Mouse (Mus musculus) left cerebral cortex, adult 2 months (tissue): ENCODE measurements around the gene Plppr3. TPM values are rescaled to one million over a fixed set of nuclear protein-coding genes. Genes with fewer than 3 reads are reported as not detected.
A peak's percentile ranks its signal among the peaks of the same experiment; 100 is the strongest.

Experiments
- DNase-seq, 2 experiments: peaks; one replicate each; pipeline ENCODE4 v3.0.0; 2021 to 2022; ENCODE audit warnings: low spot score in 2 of 2, mixed read lengths in 1 of 2; ENCODE audit errors: extremely low spot score in 1 of 2
- H3K27ac ChIP-seq: fragments of 200-600 bp; 2 replicates; pipeline ENCODE4 v1.8.1; 2022
- H3K4me3 ChIP-seq: fragments of 200-600 bp; 2 replicates; pipeline ENCODE4 v1.8.1; 2022
- CTCF ChIP-seq: fragments of 200-600 bp; IDR thresholded peaks from 2 replicates; pipeline ENCODE4 v1.8.1; 2022; ENCODE audit warnings: antibody characterized with exemption, mild to moderate bottlenecking, moderate library complexity
- intact Hi-C: fragments of 180-260 bp; cut with DNase I; formaldehyde crosslinking; loops from one replicate; pipeline ENCODE4 v1.15.1; 2025
- total RNA-seq, 2 experiments: library from RNA; stranded (reverse); gene quantifications; 2 replicates each; pipeline ENCODE4 v1.2.3; 2021

The Plppr3 gene
- total RNA-seq, 2 experiments from 2014 or later: 51.8 to 63.0 TPM

DNA sequence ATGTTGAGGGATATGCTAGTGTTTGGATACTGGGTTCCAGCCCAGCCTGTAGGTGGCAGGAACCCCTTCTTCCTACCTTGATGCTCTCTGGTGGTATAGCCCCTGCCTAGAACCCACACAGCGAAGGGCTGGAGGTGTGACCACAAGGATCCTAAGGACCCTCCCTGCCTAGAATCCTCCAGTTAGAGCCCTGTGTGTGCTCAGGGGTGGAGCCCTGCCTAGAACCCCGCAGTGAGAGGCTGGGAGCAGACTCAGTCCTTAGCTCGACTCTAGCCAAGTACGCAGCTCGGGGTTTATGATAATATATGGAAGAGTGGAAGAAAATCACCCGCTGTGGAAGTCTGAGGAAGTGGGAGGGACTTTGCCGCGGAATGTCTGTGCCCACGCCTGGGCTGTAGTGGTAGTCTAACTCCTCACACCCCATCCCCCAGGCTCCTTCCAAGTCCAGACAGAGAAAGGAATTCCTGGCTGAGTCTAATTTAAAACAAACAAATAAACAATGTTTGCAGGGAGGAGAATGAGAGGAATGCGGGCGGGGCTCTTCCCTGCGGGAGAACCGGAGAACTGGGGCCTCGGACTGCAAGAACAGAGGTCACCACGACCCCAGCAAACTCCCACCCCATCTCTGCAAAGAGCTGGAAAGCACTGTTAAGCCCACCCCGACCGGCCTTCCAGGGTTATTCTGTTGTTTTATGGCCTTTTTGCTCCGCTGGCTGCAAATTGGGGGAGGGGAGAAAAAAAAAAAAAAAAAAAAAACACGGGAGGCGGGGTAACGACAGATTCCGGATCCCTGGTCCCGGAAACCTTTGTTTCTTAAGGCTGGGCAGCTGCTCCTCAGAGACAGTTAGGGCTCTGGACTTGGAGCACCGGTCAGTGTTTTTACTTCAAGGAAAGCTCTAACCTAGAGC, 33.5 kb downstream of the Plppr3 start:
- intact Hi-C loops: no loop called here
- H3K4me3 ChIP-seq: peak overlapping the region; percentile 53
- peak; percentile 6 for TF ChIP-seq CTCF
- peak; percentile 63 to 66 for DNase-seq
- H3K27ac ChIP-seq: peak overlapping the region; percentile 69

DNA sequence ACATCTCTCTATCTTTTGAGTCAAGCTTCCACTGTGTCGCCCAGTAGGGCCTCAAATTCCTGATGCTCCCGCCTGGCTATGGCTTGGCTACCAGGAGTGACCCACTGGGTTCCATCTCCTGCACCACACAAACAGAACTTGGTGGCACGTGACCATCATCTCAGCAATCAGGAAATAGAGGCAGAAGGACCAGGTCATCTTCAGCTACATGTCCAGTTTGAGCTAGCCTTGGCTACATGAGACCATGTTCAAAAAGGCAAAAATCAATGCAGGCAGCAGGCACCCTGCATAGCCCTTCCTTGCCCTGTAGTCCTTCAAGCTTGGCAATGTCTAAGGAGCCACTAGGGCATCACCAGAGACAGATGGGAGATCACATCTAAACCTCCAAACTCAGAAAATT, 34.3 kb downstream of the Plppr3 start:
- intact Hi-C loops: no loop called here
- no peak for TF ChIP-seq CTCF
- Histone ChIP-seq H3K4me3 (no peak overlapping the region), H3K27ac (peak overlapping the region; percentile 69)
- DNase-seq: no peak

DNA sequence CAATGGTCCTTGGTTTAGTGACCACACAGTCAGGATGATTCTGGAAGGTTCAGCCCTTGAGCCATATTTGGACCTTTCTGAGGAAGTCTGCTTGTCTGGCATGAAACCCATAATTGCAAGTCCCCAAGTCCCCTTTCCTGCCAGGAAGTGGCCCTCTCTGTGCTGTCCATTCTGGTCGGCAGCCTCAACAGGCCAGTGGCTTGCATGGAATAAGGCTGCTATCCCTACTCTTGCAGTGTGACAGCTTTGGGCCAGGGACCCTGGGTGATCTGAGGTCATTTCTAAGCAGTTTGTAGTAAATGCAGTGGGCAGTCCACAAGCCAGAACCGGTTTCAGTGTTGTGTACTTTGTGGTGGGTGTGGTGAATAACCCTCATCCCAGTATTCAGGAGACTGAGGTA, 36.3 kb downstream of the Plppr3 start:
- Histone ChIP-seq H3K27ac (no peak overlapping the region), H3K4me3 (no peak overlapping the region)
- DNase-seq: no peak
- TF ChIP-seq CTCF: no peak
- intact Hi-C loops: no loop called here

DNA sequence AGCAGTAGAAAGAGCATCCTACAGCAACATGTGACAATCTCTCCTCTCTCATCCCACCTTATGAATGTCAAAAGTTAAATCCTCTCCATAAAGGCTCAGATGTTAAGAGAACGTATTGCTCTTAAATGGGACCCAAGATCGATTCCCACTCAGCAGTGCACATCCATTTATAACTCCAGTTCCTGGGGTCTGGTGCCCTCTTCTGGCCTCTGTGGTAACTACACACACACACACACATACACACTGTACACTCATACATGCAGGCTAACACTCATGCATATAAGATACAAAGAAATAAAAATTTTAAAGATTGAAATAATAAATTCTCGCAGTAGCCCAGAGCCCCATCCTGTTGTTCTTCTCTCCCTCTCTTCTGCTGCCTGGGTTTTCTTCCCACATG, 37.5 kb downstream of the Plppr3 start:
- no peak for DNase-seq
- H3K27ac ChIP-seq: no peak overlapping the region
- H3K4me3 ChIP-seq: no peak overlapping the region
- intact Hi-C loops: no loop called here
- TF ChIP-seq CTCF: peak; percentile 24

DNA sequence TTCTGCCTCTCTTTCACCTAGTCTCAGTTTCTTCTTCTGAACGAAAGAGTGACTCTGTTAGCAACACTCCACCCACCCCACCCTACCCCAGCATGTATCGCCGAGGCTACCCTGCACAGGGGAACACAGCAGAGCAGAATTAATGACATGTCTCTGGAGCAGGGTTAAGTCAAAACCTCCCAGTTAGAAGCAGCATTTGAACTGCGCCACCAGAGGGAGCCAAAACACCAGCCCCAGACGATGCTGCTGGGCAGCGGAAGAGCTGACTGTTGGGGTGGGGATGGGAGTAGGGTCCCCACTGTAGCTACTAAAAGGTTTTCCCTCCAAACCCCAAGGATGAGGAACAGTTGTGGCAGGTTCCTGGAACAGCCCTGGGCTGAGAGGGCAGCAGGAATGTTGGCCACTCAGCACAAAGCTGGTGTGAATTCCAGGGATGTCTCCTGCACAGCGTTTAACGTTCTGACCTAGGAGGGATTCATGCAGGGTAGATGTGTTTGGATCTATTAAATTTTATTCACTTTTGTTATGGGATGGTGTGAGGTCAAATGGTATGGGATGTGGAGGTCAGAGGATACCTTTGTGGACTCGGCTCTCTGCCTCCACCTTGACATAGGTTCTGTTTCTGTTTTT, 39.5 kb downstream of the Plppr3 start:
- peak; percentile 85 for TF ChIP-seq CTCF
- no peak overlapping the region for H3K4me3 ChIP-seq
- intact Hi-C loops: loop anchor here (1.0 to 5.0 kb wide), 3 partner anchors 47 to 124 kb away; no protein-coding TSS in a partner anchor
- DNase-seq: peak; percentile 71 to 80
- H3K27ac ChIP-seq: no peak overlapping the region

DNA sequence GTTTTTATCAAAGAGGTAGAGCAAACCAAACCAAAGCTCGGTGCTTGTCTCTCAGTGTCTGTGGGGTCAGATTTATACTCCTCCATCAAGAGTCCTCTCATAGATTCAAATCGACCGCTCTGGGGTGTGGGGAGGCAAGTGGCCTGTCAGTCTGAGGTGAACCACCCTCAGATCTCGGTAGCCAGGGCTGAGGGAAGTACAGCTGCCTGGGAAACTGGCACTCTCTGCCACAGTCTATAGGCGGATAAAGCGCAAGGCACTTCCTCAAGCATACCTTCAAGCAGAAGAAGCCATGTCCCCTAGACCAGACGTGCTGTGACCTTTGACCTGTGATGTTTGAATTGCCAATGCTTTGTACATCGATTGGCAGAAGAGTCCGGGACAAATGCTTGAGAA, 41.6 kb downstream of the Plppr3 start:
- no peak overlapping the region for H3K4me3 ChIP-seq
- no peak for DNase-seq
- H3K27ac ChIP-seq: no peak overlapping the region
- intact Hi-C loops: loop anchor here (5.0 kb wide), 1 partner anchor 50 kb away; no protein-coding TSS in a partner anchor
- no peak for TF ChIP-seq CTCF

DNA sequence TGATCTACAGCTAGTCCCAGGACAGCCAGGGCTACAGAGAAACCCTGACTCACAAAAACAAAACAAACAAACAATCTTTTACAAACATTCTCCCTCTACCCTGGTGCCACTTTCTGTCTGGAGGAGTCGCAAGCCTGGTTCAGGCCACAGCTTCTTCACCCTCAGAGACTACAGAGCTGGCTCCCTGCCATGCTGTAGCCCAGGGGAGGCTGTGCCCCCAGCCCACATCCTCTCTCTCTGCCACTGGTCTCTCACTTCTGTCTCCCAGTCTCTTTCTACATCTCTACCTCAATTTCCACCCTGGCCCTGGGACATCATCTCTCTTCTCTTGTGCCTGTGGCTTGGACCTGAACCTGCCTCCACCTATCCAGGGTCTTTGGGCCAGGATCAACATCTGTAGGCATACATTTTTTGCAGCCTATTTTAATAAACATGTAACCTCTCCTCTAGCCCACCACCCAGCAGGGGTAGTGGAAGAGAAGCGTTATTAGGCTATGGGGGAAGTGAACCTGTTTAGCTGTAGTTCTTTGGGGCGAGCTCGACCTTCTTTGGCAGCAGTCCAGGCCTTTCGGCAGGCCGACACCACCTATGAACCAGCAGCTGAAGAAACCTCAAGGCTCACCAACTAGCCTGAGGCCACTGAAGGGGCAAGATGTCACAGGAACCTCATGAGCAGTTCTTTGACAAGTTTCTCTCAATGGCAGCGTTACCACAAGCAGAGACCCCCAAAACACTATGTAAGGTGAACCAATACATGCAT, 42.2 kb downstream of the Plppr3 start:
- intact Hi-C loops: loop anchor here (5.0 kb wide), 1 partner anchor 50 kb away; no protein-coding TSS in a partner anchor
- no peak for TF ChIP-seq CTCF
- Histone ChIP-seq H3K4me3 (no peak overlapping the region), H3K27ac (no peak overlapping the region)
- no peak for DNase-seq

DNA sequence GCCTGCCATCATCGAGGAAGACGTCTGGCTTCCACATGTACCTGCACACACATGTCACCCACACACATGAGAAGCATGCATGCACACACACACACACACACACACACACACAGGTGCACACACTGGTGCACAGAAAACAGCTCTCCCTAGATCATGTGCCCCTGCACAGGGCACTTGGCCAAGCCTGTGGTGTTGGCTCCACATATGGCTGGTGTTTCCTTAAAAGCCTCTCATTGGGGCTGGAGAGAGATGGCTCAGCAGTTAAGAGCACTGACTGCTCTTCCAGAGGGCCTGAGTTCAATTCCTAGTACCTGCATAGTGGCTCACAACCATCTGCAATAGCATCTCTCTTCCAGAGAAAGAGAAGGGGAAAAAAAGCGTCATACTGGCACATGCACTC, 42.9 kb downstream of the Plppr3 start:
- H3K4me3 ChIP-seq: no peak overlapping the region
- no peak for TF ChIP-seq CTCF
- H3K27ac ChIP-seq: no peak overlapping the region
- intact Hi-C loops: loop anchor here (5.0 kb wide), 1 partner anchor 51 kb away; no protein-coding TSS in a partner anchor
- DNase-seq: no peak

DNA sequence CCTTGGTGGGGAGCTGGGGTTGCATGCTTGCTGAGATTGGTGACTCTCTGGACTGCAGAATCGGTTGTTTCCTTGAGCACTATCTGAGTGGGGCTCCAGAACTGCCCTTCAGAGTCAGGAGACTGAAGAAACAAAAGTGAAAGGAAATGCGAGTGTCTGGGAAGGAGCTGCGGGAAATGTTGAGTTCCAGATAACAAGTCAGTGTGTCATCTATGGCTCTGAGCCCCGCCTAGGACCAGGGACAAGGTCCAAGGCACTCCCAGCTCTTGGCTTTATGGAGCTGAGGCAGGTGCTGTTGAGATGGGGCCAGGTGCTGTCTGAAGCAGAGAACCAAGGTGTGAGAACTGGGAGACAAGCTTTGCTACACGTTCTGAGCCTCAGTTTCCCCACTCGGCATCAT, 50.0 kb downstream of the Plppr3 start:
- TF ChIP-seq CTCF: no peak
- DNase-seq: no peak
- intact Hi-C loops: no loop called here
- Histone ChIP-seq H3K4me3 (no peak overlapping the region), H3K27ac (no peak overlapping the region)

DNA sequence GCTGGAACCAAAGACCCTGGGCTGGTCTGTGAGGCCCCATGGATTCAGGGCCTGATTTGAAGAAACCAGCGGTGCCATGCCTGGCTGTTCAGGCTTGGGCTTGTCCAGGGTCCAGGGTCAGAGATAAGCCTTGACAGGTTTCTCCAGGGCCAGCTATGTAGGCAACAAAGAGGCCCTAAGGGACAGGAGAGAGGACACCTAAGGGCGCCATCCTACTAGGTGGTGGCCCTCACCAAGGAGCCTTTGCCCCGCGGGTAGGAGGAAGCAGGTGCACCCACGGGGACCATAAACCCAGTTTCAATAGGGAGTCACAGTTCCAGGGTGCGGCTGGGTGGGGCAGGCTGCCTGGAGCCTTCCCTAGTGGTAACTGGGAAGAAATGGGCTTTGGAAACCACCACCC, 51.4 kb downstream of the Plppr3 start:
- H3K27ac ChIP-seq: no peak overlapping the region
- no peak for TF ChIP-seq CTCF
- intact Hi-C loops: no loop called here
- no peak for DNase-seq
- no peak overlapping the region for H3K4me3 ChIP-seq

DNA sequence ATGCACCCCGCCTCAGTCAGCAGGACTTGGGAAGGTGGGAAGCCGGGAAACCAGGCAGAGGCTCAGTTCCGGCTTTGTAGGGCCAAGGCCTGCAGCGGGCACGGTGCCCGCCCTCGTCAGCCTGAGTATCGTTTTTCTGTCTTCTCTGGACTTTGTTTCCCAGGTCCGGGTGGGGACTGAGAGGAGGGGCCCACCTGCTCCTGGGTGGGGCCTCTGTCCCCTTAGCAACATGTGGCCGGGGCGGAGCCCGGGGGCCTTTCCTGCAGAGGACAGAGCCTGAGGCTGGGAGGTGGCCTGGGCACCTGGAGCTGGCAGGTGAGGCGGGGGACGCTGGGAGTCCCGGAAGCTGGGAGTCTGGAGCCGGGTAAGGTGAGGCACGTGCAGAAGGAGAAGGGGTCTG, 52.1 kb downstream of the Plppr3 start:
- no peak for TF ChIP-seq CTCF
- no peak for DNase-seq
- Histone ChIP-seq H3K27ac (no peak overlapping the region), H3K4me3 (no peak overlapping the region)
- intact Hi-C loops: no loop called here

DNA sequence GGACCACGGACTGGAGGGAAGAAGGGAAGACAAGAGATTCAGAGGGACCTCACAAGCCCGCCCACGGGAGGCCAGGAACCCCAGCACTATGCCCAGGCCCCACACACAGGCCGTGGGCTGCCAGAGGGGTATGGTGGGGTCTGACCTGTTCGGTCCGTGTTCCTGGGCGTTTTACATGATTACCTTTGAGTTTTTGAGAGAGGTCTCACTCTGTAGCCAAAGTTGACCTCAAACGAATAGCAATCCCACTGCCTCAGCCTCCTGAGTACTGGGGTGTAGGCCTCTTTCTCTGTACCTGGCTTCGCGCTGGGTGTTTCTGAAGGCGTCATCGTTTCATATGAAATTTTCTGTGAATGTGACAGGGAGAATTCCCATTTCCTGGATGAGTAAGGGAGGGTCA, 52.7 kb downstream of the Plppr3 start:
- intact Hi-C loops: no loop called here
- no peak for TF ChIP-seq CTCF
- no peak for DNase-seq
- no peak overlapping the region for H3K4me3 ChIP-seq
- H3K27ac ChIP-seq: no peak overlapping the region
